Mouse (Mus musculus): Measurements from ENCODE around the gene Mansc4.

DNA sequence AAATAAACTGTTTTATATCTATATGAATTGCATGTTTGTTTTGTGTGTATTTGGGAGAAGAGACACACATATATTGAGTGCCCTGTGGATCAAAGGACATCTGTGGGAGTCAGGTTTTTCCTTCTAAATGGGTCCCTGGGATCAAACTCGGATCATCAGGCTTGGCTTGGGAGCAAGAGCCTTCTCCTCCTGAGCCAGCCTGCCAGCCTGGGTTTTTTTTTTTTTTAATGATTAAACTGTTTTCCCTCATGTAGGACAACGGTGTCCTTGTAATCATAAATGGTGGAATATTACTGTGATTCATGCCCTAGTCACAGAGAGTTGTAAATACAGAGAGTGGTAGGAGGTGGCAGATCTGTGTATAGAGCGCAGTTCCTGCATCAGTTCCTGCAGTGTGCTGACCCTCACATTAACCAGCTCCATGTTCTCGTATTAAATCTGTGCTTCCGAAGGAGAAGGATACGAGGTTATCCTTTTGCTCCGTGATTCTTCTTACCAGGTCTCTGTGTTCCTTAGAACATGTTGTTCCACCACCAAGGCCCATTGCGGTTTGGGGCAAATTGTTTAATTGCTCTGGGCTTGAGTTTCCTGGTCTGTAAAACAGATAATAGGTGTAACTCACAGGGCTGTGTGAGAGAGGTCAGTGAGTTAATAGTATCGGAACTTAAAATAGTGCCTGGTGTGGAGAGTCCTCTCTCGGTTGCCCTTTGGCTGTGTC, 22.4 kb downstream of the Mansc4 start:
- TF ChIP-seq POLR2A (IDR thresholded peaks at IDR 0.05; ENCODE audit: borderline replicate concordance, control insufficient read depth, low read depth, low read length): no peak
- no peak for TF ChIP-seq CTCF (IDR thresholded peaks at IDR 0.05; ENCODE audit: control insufficient read depth, insufficient read depth, low read length)
